ENCODE assay signal across 16 mouse cellular contexts in the genomic region with DNA sequence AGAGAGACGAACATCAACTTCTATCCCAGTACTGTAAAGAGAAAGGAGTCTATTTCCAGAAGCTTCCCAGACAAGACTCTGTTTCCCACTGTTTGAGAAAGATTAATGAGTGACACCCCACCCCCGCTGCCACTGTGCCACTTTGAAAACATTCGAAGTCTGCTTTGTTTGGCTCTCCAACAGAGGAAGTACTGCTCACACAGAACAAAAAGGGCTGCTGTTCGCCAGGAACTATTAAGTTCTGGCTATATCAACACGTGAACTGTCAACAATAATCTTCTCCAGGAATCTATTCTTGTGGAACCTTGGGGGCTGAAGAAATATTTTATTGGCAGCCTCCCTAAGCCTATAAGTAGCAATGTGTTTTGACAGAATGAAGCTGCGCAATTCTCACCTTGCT.
A peak's percentile ranks its signal among the peaks of the same experiment; 100 is the strongest.
DNase-seq lines count a peak whose midpoint lies in the region; ATAC-seq and TF ChIP-seq lines count a peak whose summit lies in the region.
"Had no signal": no experiment of that assay in that cellular context is flagged by ENCODE, and none has a peak within 500 bp of the region (broad histone marks: within the 10 kb centered on the region; RNA-seq: fewer than 3 reads in every experiment).

No protein-coding gene starts in this region.

- TF ChIP-seq CTCF in lung, postnatal 0 days (IDR thresholded peaks at IDR 0.05) = no peak

- no peak overlapping the region for H3K9ac ChIP-seq in hindbrain, embryonic 11.5 days (ENCODE audit: low read depth, low read length)
- H3K9ac ChIP-seq in lung, postnatal 0 days (replicated peaks; ENCODE audit: low read depth) = no peak overlapping the region
- H3K9ac ChIP-seq: embryonic facial prominence, embryonic 15.5 days; hindbrain, embryonic 12.5 days; liver, embryonic 15.5 days; midbrain, embryonic 13.5 days; neural tube, embryonic 13.5 days had no signal

- TF ChIP-seq EP300 in lung, postnatal 0 days (IDR thresholded peaks at IDR 0.05) = no peak

- peak; percentile 17 for DNase-seq in hindbrain, embryonic 11.5 days (ENCODE audit: low spot score)
- DNase-seq in hindbrain, embryonic 10.5 days (ENCODE audit: low spot score) = no peak
- peak; percentile 16 for DNase-seq in lung, postnatal 0 days (ENCODE audit: low spot score)
- no peak for DNase-seq in lung, postnatal 14 days
- peak; percentile 49 for DNase-seq in embryo, embryonic 11 days
- peak; percentile 26 to 42 for DNase-seq in kidney, postnatal 4 days
- no peak for DNase-seq in testis, postnatal 10 days (ENCODE audit: low spot score)
- no peak for DNase-seq in thymus, postnatal 4 days
- DNase-seq: adrenal gland, adult 2 months; cerebellum, adult 11 months; heart, adult 2 months had no signal

- H3K4me2 ChIP-seq in hindbrain, embryonic 11.5 days (replicated peaks; ENCODE audit: low read depth, low read length) = no peak overlapping the region
- H3K4me2 ChIP-seq in lung, postnatal 0 days (replicated peaks; ENCODE audit: low read depth, low read length) = no peak overlapping the region
- H3K4me2 ChIP-seq: embryonic facial prominence, embryonic 15.5 days; hindbrain, embryonic 12.5 days; liver, embryonic 15.5 days; midbrain, embryonic 13.5 days; neural tube, embryonic 13.5 days had no signal

- no peaks in the 10 kb centered on the region for H3K9me3 ChIP-seq in hindbrain, embryonic 11.5 days (ENCODE audit: control insufficient read depth, low read length)
- H3K9me3 ChIP-seq in hindbrain, embryonic 10.5 days = no peaks in the 10 kb centered on the region
- no peaks in the 10 kb centered on the region for H3K9me3 ChIP-seq in lung, postnatal 0 days (ENCODE audit: low read length)
- H3K9me3 ChIP-seq: embryonic facial prominence, embryonic 15.5 days; hindbrain, embryonic 12.5 days; liver, embryonic 15.5 days; midbrain, embryonic 13.5 days; neural tube, embryonic 13.5 days had no signal

- no peak overlapping the region for H3K27ac ChIP-seq in hindbrain, embryonic 11.5 days (ENCODE audit: low read depth, low read length)
- no peak overlapping the region for H3K27ac ChIP-seq in hindbrain, embryonic 10.5 days
- no peak overlapping the region for H3K27ac ChIP-seq in lung, postnatal 0 days (ENCODE audit: low read length)
- H3K27ac ChIP-seq: embryonic facial prominence, embryonic 15.5 days; heart, adult 2 months; hindbrain, embryonic 12.5 days; liver, embryonic 15.5 days; midbrain, embryonic 13.5 days; neural tube, embryonic 13.5 days had no signal

- no peaks in the 10 kb centered on the region for H3K36me3 ChIP-seq in hindbrain, embryonic 11.5 days (ENCODE audit: control insufficient read depth, insufficient read depth, low read length)
- H3K36me3 ChIP-seq in hindbrain, embryonic 10.5 days = no peaks in the 10 kb centered on the region
- no peaks in the 10 kb centered on the region for H3K36me3 ChIP-seq in lung, postnatal 0 days (ENCODE audit: insufficient read depth, low read length)
- H3K36me3 ChIP-seq: embryonic facial prominence, embryonic 15.5 days; hindbrain, embryonic 12.5 days; liver, embryonic 15.5 days; midbrain, embryonic 13.5 days; neural tube, embryonic 13.5 days had no signal

- ATAC-seq in hindbrain, embryonic 11.5 days (ENCODE audit: low FRiP score) = no peak
- ATAC-seq in lung, postnatal 0 days = no peak
- ATAC-seq: midbrain, embryonic 13.5 days had no signal

- 31% methylated on average over 6 of the region's 6 CpGs for WGBS in hindbrain, embryonic 11.5 days
- WGBS in hindbrain, embryonic 10.5 days = 39% methylated on average over 6 of the region's 6 CpGs
- WGBS in lung, postnatal 0 days = 16% methylated on average over 6 of the region's 6 CpGs

- H3K4me1 ChIP-seq in hindbrain, embryonic 11.5 days (replicated peaks; ENCODE audit: control insufficient read depth, insufficient read depth, low read length) = no peaks in the 10 kb centered on the region
- peaks cover 15% of the 10 kb centered on the region; the same call in 1 of the 2 replicates for H3K4me1 ChIP-seq in hindbrain, embryonic 10.5 days (replicated peaks)
- H3K4me1 ChIP-seq in lung, postnatal 0 days (ENCODE audit: insufficient read depth, low read depth, low read length) = no peaks in the 10 kb centered on the region
- H3K4me1 ChIP-seq: embryonic facial prominence, embryonic 15.5 days; hindbrain, embryonic 12.5 days; liver, embryonic 15.5 days; midbrain, embryonic 13.5 days had no signal

- H3K4me3 ChIP-seq in hindbrain, embryonic 11.5 days (ENCODE audit: low read depth, low read length) = no peak overlapping the region
- no peak overlapping the region for H3K4me3 ChIP-seq in hindbrain, embryonic 10.5 days
- no peak overlapping the region for H3K4me3 ChIP-seq in lung, postnatal 0 days (ENCODE audit: low read depth, low read length)
- H3K4me3 ChIP-seq: embryonic facial prominence, embryonic 15.5 days; heart, adult 2 months; hindbrain, embryonic 12.5 days; liver, embryonic 15.5 days; midbrain, embryonic 13.5 days; neural tube, embryonic 13.5 days had no signal

- no peaks in the 10 kb centered on the region for H3K27me3 ChIP-seq in hindbrain, embryonic 11.5 days (ENCODE audit: control insufficient read depth, insufficient read depth, low read length)
- no peaks in the 10 kb centered on the region for H3K27me3 ChIP-seq in hindbrain, embryonic 10.5 days (ENCODE audit: insufficient read depth, poor library complexity, severe bottlenecking)
- no peaks in the 10 kb centered on the region for H3K27me3 ChIP-seq in lung, postnatal 0 days (replicated peaks; ENCODE audit: insufficient read depth, low read length)
- H3K27me3 ChIP-seq: embryonic facial prominence, embryonic 15.5 days; hindbrain, embryonic 12.5 days; liver, embryonic 15.5 days; midbrain, embryonic 13.5 days; neural tube, embryonic 13.5 days had no signal

Comparison
In these comparisons a context has a peak if more than half of its experiments do, and no peak if none do; other contexts are left out.
1. DNase-seq: peak in hindbrain, embryonic 11.5 days (single experiment), lung, postnatal 0 days (single experiment), embryo, embryonic 11 days (single experiment) and kidney, postnatal 4 days (2 of 2); none in hindbrain, embryonic 10.5 days (single experiment), lung, postnatal 14 days (single experiment), testis, postnatal 10 days (single experiment) and thymus, postnatal 4 days (single experiment).